Mouse (Mus musculus): ENCODE data around the gene Hacl1.

The Hacl1 gene

DNA sequence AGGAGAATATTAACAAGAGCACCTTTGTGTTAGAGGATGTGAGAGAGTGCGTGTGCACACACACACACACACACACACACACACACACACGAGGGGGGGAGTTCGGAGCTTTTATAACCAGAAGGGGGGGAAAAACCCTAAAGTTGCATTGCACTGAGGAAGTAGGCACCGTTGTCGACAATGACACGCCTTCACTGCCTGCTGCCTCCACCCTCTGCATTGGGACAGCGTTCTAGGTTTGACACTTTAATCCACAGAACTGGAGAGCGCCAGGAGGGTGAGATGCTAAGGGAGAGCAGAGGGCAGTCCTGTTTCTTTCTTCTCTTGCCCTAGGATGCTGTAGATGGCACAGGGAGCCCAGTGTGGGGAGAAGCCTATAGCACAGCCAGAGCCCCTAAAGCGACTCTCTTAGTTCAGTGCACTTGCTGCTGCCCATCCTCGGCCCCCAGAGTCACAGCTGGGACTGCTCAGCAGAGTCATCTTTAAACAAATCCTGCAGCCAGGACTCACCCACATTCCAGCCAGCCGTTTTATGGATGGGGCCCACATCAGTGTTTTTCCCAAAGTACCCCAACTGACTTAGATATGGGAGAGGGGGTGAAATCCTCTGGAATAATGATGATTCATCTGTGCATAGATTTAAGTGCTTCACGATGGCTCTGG is 23.9 kb upstream of the Hacl1 start:
- ChIA-PET CTCF (interaction anchor here in 1 of 4 experiments (0.6 kb wide), 1 partner anchor 271 kb away, joined by 3 read pairs; no protein-coding TSS in a partner anchor), POLR2A (interaction anchor here in 1 of 4 experiments (1.2 kb wide), 1 partner anchor 52 kb away, joined by 3 read pairs; no protein-coding TSS in a partner anchor)

GRCm38 (mm10) chr14:31664100-31664902 is 23.2 kb upstream of the Hacl1 start:
- ChIA-PET CTCF (interaction anchor here in 2 of 4 experiments (0.6 to 1.4 kb wide), 2 partner anchors 272 to 392 kb away, joined by 3 read pairs; no protein-coding TSS in a partner anchor), POLR2A (interaction anchor here in 2 of 4 experiments (0.6 to 4.9 kb wide), 8 partner anchors 12 to 227 kb away, joined by 3 to 25 read pairs (median 4); partner anchors contain the start of genes Btd (in 1 of the 2), Gm49387 (in 1 of the 2) and Hacl1 (in 1 of the 2))

- POLR2A ChIA-PET, result interaction anchor here (0.6 to 4.9 kb wide), 26 partner anchors 8 to 496 kb away, joined by 3 to 28 read pairs (median 4); partner anchors contain the start of genes Btd (in 3 of the 4), Hacl1 (in 3 of the 4), Gm49387 (in 2 of the 4) and Dph3 (in 1 of the 4)
- CTCF ChIA-PET, result interaction anchor here in 2 of 4 experiments (1.1 to 1.7 kb wide), 4 partner anchors 8 to 414 kb away, joined by 3 to 4 read pairs (median 3); no protein-coding TSS in a partner anchor
Measured at GRCm38 (mm10) chr14:31663376-31664099, 22.5 kb upstream of the Hacl1 start.

DNA sequence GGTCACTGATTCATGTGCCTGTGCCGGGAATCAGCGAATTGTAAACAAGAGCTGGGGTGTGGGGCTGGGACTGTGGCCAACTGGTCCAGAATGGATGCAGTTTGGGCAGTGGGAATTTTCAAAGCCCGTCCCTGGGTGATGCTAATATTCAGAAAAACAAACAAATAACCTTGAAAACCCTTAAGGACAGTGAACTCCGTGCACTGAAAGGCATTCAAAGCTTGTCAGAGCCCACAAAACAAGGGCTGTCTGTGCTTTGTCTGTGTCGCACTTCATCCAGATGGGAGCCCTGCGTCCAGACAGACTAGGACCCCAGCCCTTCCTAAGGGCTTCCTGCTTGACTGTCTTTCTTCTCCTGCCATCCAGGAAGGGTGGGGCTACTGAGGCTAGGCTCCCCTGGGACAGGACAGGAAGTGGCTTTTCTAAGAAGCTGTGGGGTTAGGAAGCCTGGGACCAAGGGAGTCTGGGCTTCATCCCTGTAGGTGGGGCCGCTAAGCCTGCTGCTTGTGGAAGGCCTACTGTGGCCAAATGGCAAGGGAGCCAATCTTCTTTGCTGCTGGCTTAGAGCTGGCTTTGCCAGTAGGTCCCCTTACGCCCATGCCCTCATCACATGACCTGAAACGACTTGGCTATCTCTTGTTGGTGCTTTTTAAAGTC is 21.6 kb upstream of the Hacl1 start:
- ChIA-PET CTCF (interaction anchor here (0.6 to 2.2 kb wide), 11 partner anchors 9 to 802 kb away, joined by 3 to 12 read pairs (median 3); partner anchors contain the start of gene Slc18a3 (in 1 of the 4)), POLR2A (interaction anchor here in 3 of 4 experiments (0.6 to 4.9 kb wide), 36 partner anchors 9 to 620 kb away, joined by 3 to 28 read pairs (median 4); partner anchors contain the start of genes Btd (in 3 of the 3), Hacl1 (in 3 of the 3), Gm49387 (in 2 of the 3) and Dph3 (in 1 of the 3))

DNA sequence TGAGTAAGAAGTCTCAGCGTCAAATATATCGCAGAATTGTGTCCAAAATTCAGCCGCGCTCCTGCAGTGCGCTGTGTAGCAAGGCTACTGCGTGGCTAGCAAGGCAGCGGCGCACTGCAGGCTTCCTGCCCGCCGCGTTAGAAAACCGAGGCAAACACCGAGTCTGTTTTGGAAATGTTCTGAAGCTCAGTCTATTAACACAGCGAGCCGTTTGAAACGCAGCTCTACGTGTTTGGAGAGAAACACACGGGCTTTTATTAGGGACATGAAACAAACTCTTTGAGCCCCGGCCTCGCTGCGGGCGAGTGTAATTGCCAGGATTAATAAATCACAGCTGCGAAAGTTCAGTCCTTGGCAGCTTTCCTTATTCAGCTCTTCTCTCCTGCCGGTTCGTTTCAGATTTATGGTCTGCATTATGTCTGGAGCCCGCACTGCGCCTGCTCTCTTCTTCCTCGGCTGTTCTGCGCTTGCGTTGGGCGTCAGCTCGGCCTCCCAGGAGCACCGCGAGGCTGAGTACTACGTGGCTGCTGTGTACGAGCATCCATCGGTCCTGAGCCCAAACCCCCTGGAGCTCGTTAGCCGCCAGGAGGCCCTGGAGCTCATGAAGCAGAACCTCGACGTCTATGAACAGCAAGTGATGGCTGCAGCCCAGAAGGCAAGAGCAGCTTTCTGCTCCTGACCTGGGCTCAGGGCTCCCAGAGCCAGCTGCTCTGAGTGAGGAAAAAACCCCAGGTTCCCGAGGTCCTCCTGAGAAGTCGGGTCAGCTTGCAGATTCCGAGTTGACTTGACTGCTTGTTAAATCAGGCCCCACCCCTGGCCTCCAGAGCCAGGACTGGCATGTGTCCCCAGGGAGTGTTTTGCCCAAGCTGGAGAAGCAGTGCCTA is 20.8 kb upstream of the Hacl1 start:
- ChIA-PET CTCF (interaction anchor here (0.6 to 2.2 kb wide), 14 partner anchors 9 to 802 kb away, joined by 3 to 13 read pairs (median 3); partner anchors contain the start of gene Slc18a3 (in 1 of the 4)), POLR2A (interaction anchor here (0.6 to 4.9 kb wide), 42 partner anchors 8 to 498 kb away, joined by 3 to 28 read pairs (median 4); partner anchors contain the start of genes Btd (in 3 of the 4), Gm49387 (in 3 of the 4), Hacl1 (in 3 of the 4) and Dph3 (in 1 of the 4))

- ChIA-PET POLR2A (interaction anchor here in 2 of 4 experiments (1.1 to 4.9 kb wide), 8 partner anchors 8 to 499 kb away, joined by 3 to 28 read pairs (median 8); partner anchors contain the start of genes Btd (in 2 of the 2), Gm49387 (in 2 of the 2), Hacl1 (in 2 of the 2) and Ncoa4 (in 1 of the 2)), CTCF (interaction anchor here (0.5 to 2.2 kb wide), 12 partner anchors 10 to 586 kb away, joined by 3 to 12 read pairs (median 4); no protein-coding TSS in a partner anchor)
Measured at GRCm38 (mm10) chr14:31660312-31661093, 19.4 kb upstream of the Hacl1 start.

- ChIA-PET POLR2A (interaction anchor here in 2 of 4 experiments (0.6 to 4.9 kb wide), 7 partner anchors 7 to 319 kb away, joined by 3 to 25 read pairs (median 3); partner anchors contain the start of genes Btd (in 1 of the 2), Gm49387 (in 1 of the 2) and Hacl1 (in 1 of the 2)), CTCF (interaction anchor here in 3 of 4 experiments (0.5 to 1.9 kb wide), 8 partner anchors 8 to 587 kb away, joined by 3 to 5 read pairs (median 3); no protein-coding TSS in a partner anchor)
Measured at GRCm38 (mm10) chr14:31659501-31660181, 18.6 kb upstream of the Hacl1 start.

GRCm38 (mm10) chr14:31658126-31658680 is 17.1 kb upstream of the Hacl1 start:
- POLR2A ChIA-PET, result interaction anchor here in 1 of 4 experiments (1.3 to 1.5 kb wide), 3 partner anchors 9 to 14 kb away, joined by 3 to 4 read pairs (median 3); no protein-coding TSS in a partner anchor
- CTCF ChIA-PET, result interaction anchor here in 1 of 4 experiments (1.0 to 1.3 kb wide), 2 partner anchors 14 to 133 kb away, joined by 3 read pairs; no protein-coding TSS in a partner anchor

DNA sequence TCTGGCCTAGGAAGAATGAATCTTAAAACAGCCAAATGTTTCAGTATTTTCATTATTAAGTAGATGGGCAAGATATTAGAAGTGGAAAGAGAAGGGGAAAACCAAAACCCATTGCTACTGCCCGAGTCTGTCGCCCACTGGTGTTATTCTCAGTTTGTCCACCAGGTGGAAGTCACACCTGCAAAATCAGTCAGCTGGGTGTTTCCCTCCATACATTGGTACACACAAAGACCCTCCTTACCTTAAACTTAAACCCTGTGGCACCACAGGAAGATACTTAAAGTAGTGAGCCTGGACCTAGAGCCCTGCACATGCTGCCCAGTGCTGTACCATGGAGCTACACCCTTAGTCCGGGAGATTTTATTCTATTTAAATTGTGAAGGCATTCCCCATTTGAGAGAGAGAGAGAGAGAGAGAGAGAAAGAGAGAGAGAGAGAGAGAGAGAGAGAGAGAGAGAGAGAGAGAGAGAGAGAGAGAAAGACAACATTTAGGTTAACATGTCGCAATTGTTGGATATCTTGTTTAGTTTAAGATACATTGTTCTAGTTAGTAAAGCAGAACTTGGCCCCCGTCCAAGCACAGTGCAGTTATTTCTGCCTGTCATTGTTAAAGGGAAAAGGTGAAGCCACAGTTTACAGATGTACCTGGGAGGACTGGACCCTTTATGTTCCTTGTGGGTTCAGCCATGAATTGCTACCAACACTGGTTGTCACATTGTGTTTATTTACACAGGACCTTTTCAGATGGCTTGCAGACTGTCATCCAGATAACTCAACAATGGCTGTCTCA is 16.0 kb upstream of the Hacl1 start:
- ChIA-PET POLR2A (interaction anchor here in 3 of 4 experiments (0.7 to 1.0 kb wide), 4 partner anchors 16 to 430 kb away, joined by 3 to 4 read pairs (median 4); partner anchors contain the start of genes Btd (in 1 of the 3), Gm49387 (in 1 of the 3) and Hacl1 (in 1 of the 3)), CTCF (interaction anchor here (0.6 to 1.7 kb wide), 19 partner anchors 10 to 420 kb away, joined by 3 to 8 read pairs (median 3); no protein-coding TSS in a partner anchor)

- ChIA-PET CTCF (interaction anchor here (0.6 to 1.7 kb wide), 16 partner anchors 10 to 404 kb away, joined by 3 to 8 read pairs (median 4); no protein-coding TSS in a partner anchor), POLR2A (interaction anchor here in 3 of 4 experiments (0.7 to 1.2 kb wide), 5 partner anchors 14 to 431 kb away, joined by 3 to 4 read pairs (median 3); partner anchors contain the start of genes Btd (in 1 of the 3), Gm49387 (in 1 of the 3) and Hacl1 (in 1 of the 3))
Measured at GRCm38 (mm10) chr14:31656386-31656785, 15.3 kb upstream of the Hacl1 start.

- CTCF ChIA-PET, result interaction anchor here in 3 of 4 experiments (0.6 to 1.5 kb wide), 4 partner anchors 11 to 749 kb away, joined by 3 to 6 read pairs (median 4); no protein-coding TSS in a partner anchor
- POLR2A ChIA-PET, result interaction anchor here in 2 of 4 experiments (1.2 kb wide), 2 partner anchors 15 to 287 kb away, joined by 3 read pairs; no protein-coding TSS in a partner anchor
Measured at GRCm38 (mm10) chr14:31655406-31655805, 14.3 kb upstream of the Hacl1 start.

DNA sequence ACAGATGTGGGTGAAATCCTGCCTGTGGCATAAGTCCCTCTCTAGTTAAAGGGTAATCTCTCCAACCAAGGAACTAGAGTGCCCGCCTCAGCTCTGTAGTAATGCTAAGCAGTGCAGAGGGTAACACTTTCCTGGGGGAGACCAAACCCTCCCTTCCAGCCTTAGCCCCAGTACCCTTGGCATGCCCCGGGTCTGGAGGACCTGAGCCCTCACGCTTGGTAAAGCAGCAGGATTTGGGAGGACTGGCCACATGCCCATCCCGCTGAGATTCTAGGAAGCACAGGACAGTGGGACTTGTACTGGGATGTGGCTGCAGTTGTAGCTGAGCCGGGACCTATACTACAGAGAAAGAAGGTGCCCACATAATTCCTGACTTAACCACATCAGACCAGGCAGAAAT is 13.7 kb upstream of the Hacl1 start:
- ChIA-PET POLR2A (interaction anchor here in 2 of 4 experiments (1.0 to 5.6 kb wide), 3 partner anchors 7 to 288 kb away, joined by 3 to 25 read pairs (median 3); partner anchors contain the start of genes Btd (in 1 of the 2), Gm49387 (in 1 of the 2) and Hacl1 (in 1 of the 2)), CTCF (interaction anchor here in 3 of 4 experiments (0.6 to 1.2 kb wide), 6 partner anchors 10 to 330 kb away, joined by 3 to 4 read pairs (median 3); no protein-coding TSS in a partner anchor)
